Mouse (Mus musculus) brown adipose tissue, adult 24 weeks (tissue): ENCODE results near the gene Gpr135. TPM values are rescaled to one million over a fixed set of nuclear protein-coding genes. Genes with fewer than 3 reads are reported as not detected.

Experiments used
- H3K27ac ChIP-seq: fragments of 200-500 bp; replicated peaks from 2 replicates; pipeline ENCODE4 v1.5.1; 2012; ENCODE audit warnings: low read depth, mild to moderate bottlenecking, low read length
- H3K4me1 ChIP-seq: fragments of 200-500 bp; 2 replicates; pipeline ENCODE4 v1.6.1; 2012; ENCODE audit warnings: low read length, mixed read lengths; ENCODE audit not compliant: control insufficient read depth, insufficient read depth, insufficient read length
- H3K4me3 ChIP-seq: fragments of 200-500 bp; 2 replicates; pipeline ENCODE4 v1.5.1; 2012; ENCODE audit warnings: low read depth, mild to moderate bottlenecking, low read length, moderate library complexity; ENCODE audit not compliant: insufficient read depth
- polyA plus RNA-seq: library from polyadenylated mRNA; stranded (reverse); fragments of >200 nt; gene quantifications from 2 replicates; pipeline ENCODE4 v1.2.4, GENCODE M21; 2012; ENCODE audit not compliant: missing spikeins, insufficient read depth, insufficient read length

Gene Gpr135
- 3.5 and 4.0 TPM in 2 replicates for polyA plus RNA-seq

- no peaks in the 10 kb centered on the region; the same call in 1 of the 2 replicates for H3K4me1 ChIP-seq
- no peak within 1 kb of the TSS for H3K27ac ChIP-seq
- H3K4me3 ChIP-seq: peak within 1 kb of the TSS; percentile 61
Observed at GRCm38 (mm10) chr12:72070327-72071269, at the start of gene Gpr135. Gene Gpr135 (minus strand): TSS chr12:72071125.

- H3K4me1 ChIP-seq: no peaks in the 10 kb centered on the region
- H3K4me3 ChIP-seq: no peak overlapping the region
- H3K27ac ChIP-seq: no peak overlapping the region
Observed at GRCm38 (mm10) chr12:72115686-72116345, 44.9 kb upstream of the Gpr135 start.

GRCm38 (mm10) chr12:72115126-72115525 is 44.2 kb upstream of the Gpr135 start:
- H3K4me3 ChIP-seq: no peak overlapping the region
- no peaks in the 10 kb centered on the region for H3K4me1 ChIP-seq
- H3K27ac ChIP-seq: no peak overlapping the region

- no peaks in the 10 kb centered on the region for H3K4me1 ChIP-seq
- H3K4me3 ChIP-seq: no peak overlapping the region
- H3K27ac ChIP-seq: no peak overlapping the region
Observed at GRCm38 (mm10) chr12:72104525-72105281, 33.8 kb upstream of the Gpr135 start.

GRCm38 (mm10) chr12:72104027-72104426 is 33.1 kb upstream of the Gpr135 start:
- no peaks in the 10 kb centered on the region for H3K4me1 ChIP-seq
- H3K4me3 ChIP-seq: no peak overlapping the region
- no peak overlapping the region for H3K27ac ChIP-seq

- H3K27ac ChIP-seq: no peak overlapping the region
- H3K4me3 ChIP-seq: no peak overlapping the region
- H3K4me1 ChIP-seq: no peaks in the 10 kb centered on the region
Observed at GRCm38 (mm10) chr12:72102776-72103175, 31.9 kb upstream of the Gpr135 start.

GRCm38 (mm10) chr12:72096966-72097365 is 26.0 kb upstream of the Gpr135 start:
- Histone ChIP-seq H3K27ac (no peak overlapping the region), H3K4me3 (no peak overlapping the region), H3K4me1 (no peaks in the 10 kb centered on the region)

- no peak overlapping the region for H3K4me3 ChIP-seq
- H3K27ac ChIP-seq: no peak overlapping the region
- peaks cover 3% of the 10 kb centered on the region; the same call in 1 of the 2 replicates for H3K4me1 ChIP-seq
Observed at GRCm38 (mm10) chr12:72089802-72090201, 18.9 kb upstream of the Gpr135 start.

- peaks cover 6% of the 10 kb centered on the region; the same call in 1 of the 2 replicates for H3K4me1 ChIP-seq
- peak overlapping the region; percentile 92 for H3K4me3 ChIP-seq
- peak overlapping the region; percentile 89 for H3K27ac ChIP-seq
Observed at GRCm38 (mm10) chr12:72086166-72086825, 15.4 kb upstream of the Gpr135 start.

GRCm38 (mm10) chr12:72085329-72086165 is 14.6 kb upstream of the Gpr135 start, which contains the start of the genes L3hypdh and Jkamp:
Gene L3hypdh (minus strand): TSS chr12:72085439.
Gene Jkamp (plus strand): TSS chr12:72085589.
- Histone ChIP-seq H3K27ac (peak within 1 kb of the TSS; percentile 95), H3K4me3 (peak within 1 kb of the TSS; percentile 92), H3K4me1 (peaks cover 6% of the 10 kb centered on the region; the same call in 1 of the 2 replicates)

- Histone ChIP-seq H3K4me3 (peak overlapping the region; percentile 82), H3K27ac (peak overlapping the region; percentile 51)
Observed at GRCm38 (mm10) chr12:72085024-72085328, 14.1 kb upstream of the Gpr135 start.

GRCm38 (mm10) chr12:72084261-72085023 is 13.5 kb upstream of the Gpr135 start:
- peak overlapping the region; percentile 82 for H3K4me3 ChIP-seq
- H3K4me1 ChIP-seq: peaks cover 6% of the 10 kb centered on the region; the same call in 1 of the 2 replicates
- peak overlapping the region; percentile 51 for H3K27ac ChIP-seq

More at GRCm38 (mm10) chr12:72085024-72085328, 14.1 kb upstream of the Gpr135 start:
- peaks cover 6% of the 10 kb centered on the region; the same call in 1 of the 2 replicates for H3K4me1 ChIP-seq

GRCm38 (mm10) chr12:72083265-72083664 is 12.3 kb upstream of the Gpr135 start:
- Histone ChIP-seq H3K27ac (no peak overlapping the region), H3K4me3 (no peak overlapping the region), H3K4me1 (peaks cover 6% of the 10 kb centered on the region; the same call in 1 of the 2 replicates)
